ENCODE assay signal across 8 mouse cellular contexts in the genomic region with DNA sequence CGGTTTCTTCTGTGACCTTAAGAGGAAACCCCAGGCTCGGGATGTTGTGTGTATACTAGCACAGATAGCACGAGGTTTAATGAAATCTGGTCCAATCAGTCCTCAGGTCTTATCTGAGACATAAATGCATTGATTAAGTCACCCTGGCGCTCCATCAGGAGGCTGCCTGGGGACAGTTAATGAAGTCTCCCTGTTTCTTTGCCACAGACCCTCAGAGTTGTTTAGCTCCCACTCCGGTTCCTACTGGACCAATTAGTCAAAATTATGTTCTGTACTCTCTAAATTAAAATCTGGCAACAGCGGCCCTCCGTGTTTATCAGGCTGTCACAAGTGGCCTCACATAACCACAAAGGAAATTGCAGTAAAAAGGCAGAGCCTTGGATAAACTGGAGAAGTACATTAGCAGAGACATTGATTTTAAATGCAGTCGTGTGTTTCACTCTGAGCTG.
DNase-seq lines count a peak whose midpoint lies in the region; ATAC-seq lines count a peak whose summit lies in the region.

No protein-coding gene starts in this region.

- no peak overlapping the region for H3K4me3 ChIP-seq in heart, embryonic 12.5 days
- no peak overlapping the region for H3K4me3 ChIP-seq in intestine, embryonic 15.5 days (replicated peaks)
- H3K4me3 ChIP-seq in midbrain, embryonic 12.5 days, result no peak overlapping the region

- H3K9me3 ChIP-seq in heart, embryonic 12.5 days (replicated peaks), result no peaks in the 10 kb centered on the region
- H3K9me3 ChIP-seq in intestine, embryonic 15.5 days, result no peaks in the 10 kb centered on the region
- no peaks in the 10 kb centered on the region for H3K9me3 ChIP-seq in midbrain, embryonic 12.5 days

- DNase-seq in heart, adult 11 months, result no peak
- no peak for DNase-seq in cerebellum, postnatal 10 days
- DNase-seq in B cell, adult 2 months, result no peak

- H3K27me3 ChIP-seq in heart, embryonic 12.5 days (replicated peaks), result no peaks in the 10 kb centered on the region
- no peaks in the 10 kb centered on the region for H3K27me3 ChIP-seq in intestine, embryonic 15.5 days (replicated peaks)
- H3K27me3 ChIP-seq in midbrain, embryonic 12.5 days, result no peaks in the 10 kb centered on the region

- WGBS in heart, embryonic 12.5 days, result 7% methylated on average over 8 of the region's 8 CpGs
- WGBS in intestine, embryonic 15.5 days, result 17% methylated on average over 8 of the region's 8 CpGs
- 28% methylated on average over 8 of the region's 8 CpGs for WGBS in midbrain, embryonic 12.5 days

- no peaks in the 10 kb centered on the region for H3K36me3 ChIP-seq in heart, embryonic 12.5 days
- H3K36me3 ChIP-seq in intestine, embryonic 15.5 days, result no peaks in the 10 kb centered on the region
- no peaks in the 10 kb centered on the region for H3K36me3 ChIP-seq in midbrain, embryonic 12.5 days

- peak overlapping the region; percentile 38 for H3K4me2 ChIP-seq in heart, embryonic 12.5 days
- H3K4me2 ChIP-seq in intestine, embryonic 15.5 days (replicated peaks), result 0 out of 2 replicates have a peak overlapping the region, but pooled peaks have one; percentile 10
- H3K4me2 ChIP-seq in midbrain, embryonic 12.5 days (replicated peaks), result no peak overlapping the region

- H3K27ac ChIP-seq in heart, embryonic 12.5 days (ENCODE audit: poor library complexity, severe bottlenecking), result peak overlapping the region; percentile 87
- peak overlapping the region; percentile 71 for H3K27ac ChIP-seq in intestine, embryonic 15.5 days
- no peak overlapping the region for H3K27ac ChIP-seq in midbrain, embryonic 12.5 days (replicated peaks)

- peaks cover 80% of the 10 kb centered on the region for H3K4me1 ChIP-seq in heart, embryonic 12.5 days (replicated peaks)
- H3K4me1 ChIP-seq in intestine, embryonic 15.5 days (replicated peaks), result peaks cover 9% of the 10 kb centered on the region
- H3K4me1 ChIP-seq in midbrain, embryonic 12.5 days, result peaks cover 14% of the 10 kb centered on the region

- H3K9ac ChIP-seq in heart, embryonic 12.5 days, result peak overlapping the region; percentile 56; the same call in 1 of the 2 replicates
- H3K9ac ChIP-seq in intestine, embryonic 15.5 days, result no peak overlapping the region
- no peak overlapping the region for H3K9ac ChIP-seq in midbrain, embryonic 12.5 days (replicated peaks)

- ATAC-seq in heart, embryonic 12.5 days (ENCODE audit: insufficient number of reproducible peaks, low FRiP score), result no peak
- peak; percentile 66 for ATAC-seq in common myeloid progenitor, adult 5-6 weeks (replicated peaks; ENCODE audit: low read depth, poor library complexity, severe bottlenecking)
- ATAC-seq in intestine, embryonic 15.5 days, result peak; percentile 42; the same call in 1 of the 2 replicates
- ATAC-seq in midbrain, embryonic 12.5 days (ENCODE audit: low FRiP score, low read depth), result peak; percentile 23; the same call in 1 of the 2 replicates
- ATAC-seq in megakaryocyte, adult 5-6 weeks (ENCODE audit: poor library complexity, severe bottlenecking), result no peak

Comparison
In these comparisons a context has a peak if more than half of its experiments do, and no peak if none do; other contexts are left out.
1. ATAC-seq: peak in common myeloid progenitor, adult 5-6 weeks (single experiment), intestine, embryonic 15.5 days (single experiment) and midbrain, embryonic 12.5 days (single experiment); none in heart, embryonic 12.5 days (single experiment) and megakaryocyte, adult 5-6 weeks (single experiment).